Mouse (Mus musculus) G1E (cell line): ENCODE results near the gene Ppp2r5a. TPM values are rescaled to one million over a fixed set of nuclear protein-coding genes. Genes with fewer than 3 reads are reported as not detected.
A peak's percentile ranks its signal among the peaks of the same experiment; 100 is the strongest.

Source experiments
- ATAC-seq: 2 replicates; pipeline ENCODE4 v1.8.0; 2016; ENCODE audit warnings: mild to moderate bottlenecking; ENCODE audit not compliant: insufficient number of reproducible peaks, poor library complexity, low FRiP score, severe bottlenecking; ENCODE audit errors: extremely low read depth
- DNase-seq: peaks from one replicate; pipeline ENCODE4 v3.0.0; 2012; ENCODE audit warnings: low spot score
- H3K27me3 ChIP-seq: 2 replicates; pipeline ENCODE4 v1.6.1; 2012; ENCODE audit warnings: mild to moderate bottlenecking, low read length, inconsistent platforms; ENCODE audit not compliant: insufficient read depth
- H3K36me3 ChIP-seq: replicated peaks from 2 replicates; pipeline ENCODE3; 2012; ENCODE audit warnings: mild to moderate bottlenecking, inconsistent platforms
- H3K4me1 ChIP-seq: 2 replicates; pipeline ENCODE4 v1.6.1; 2012; ENCODE audit warnings: low read depth, low read length, inconsistent platforms, mixed read lengths; ENCODE audit not compliant: insufficient read depth
- H3K4me3 ChIP-seq: 2 replicates; pipeline ENCODE4 v1.5.1; 2012; ENCODE audit warnings: low read depth, mild to moderate bottlenecking, inconsistent platforms, low read length, moderate library complexity, mixed read lengths
- H3K9me3 ChIP-seq: replicated peaks from 2 replicates; pipeline ENCODE4 v1.6.1; 2012; ENCODE audit warnings: inconsistent platforms
- CTCF ChIP-seq: IDR thresholded peaks from 2 replicates; pipeline ENCODE4 v1.5.1; 2012; ENCODE audit warnings: low read depth, low read length, inconsistent platforms, mixed read lengths
- GATA1 ChIP-seq: IDR thresholded peaks from 2 replicates; pipeline ENCODE4 v1.6.1; 2012; ENCODE audit warnings: borderline replicate concordance, low read length, inconsistent platforms, mixed read lengths
- GATA2 ChIP-seq: IDR thresholded peaks from 2 replicates; pipeline ENCODE4 v1.6.1; 2012; ENCODE audit warnings: low read depth, low read length, inconsistent platforms, borderline replicate concordance
- POLR2AphosphoS5 ChIP-seq: IDR thresholded peaks from 2 replicates; pipeline ENCODE4 v1.6.1; 2012; ENCODE audit warnings: low read depth, low read length, inconsistent platforms; ENCODE audit not compliant: insufficient replicate concordance
- TAL1 ChIP-seq: conservative IDR thresholded peaks from 2 replicates; pipeline ENCODE4 v1.6.1; 2012; ENCODE audit warnings: low read depth, low read length, inconsistent platforms, mixed read lengths
- polyA plus RNA-seq: library from polyadenylated mRNA; stranded (reverse); fragments of >175 nt; gene quantifications from 2 replicates; pipeline ENCODE4 v1.2.3, GENCODE M21; 2012
- total RNA-seq, 2 experiments: library from RNA; stranded (forward) in 1 of 2; stranded (reverse) in 1 of 2; fragments of 200-1000 nt in 1 of 2; fragments of >200 nt in 1 of 2; fragmentation: Nextera tagmentation in 1 of 2; gene quantifications; 2 replicates each; pipeline ENCODE4 v1.2.3; 2014 to 2017

Ppp2r5a gene
- total and polyA plus RNA-seq, 3 experiments = 45.1 to 133 (median 133) TPM

GRCm38 (mm10) chr1:191313158-191313557, 89.9 kb downstream of the Ppp2r5a start:
- DNase-seq (no peak), ATAC-seq (no peak)
- H3K4me3 ChIP-seq = peak overlapping the region; percentile 76; the same call in 1 of the 2 replicates
- TF ChIP-seq TAL1 (no peak), GATA2 (no peak), POLR2AphosphoS5 (no peak), CTCF (no peak), GATA1 (no peak)
- no peaks in the 10 kb centered on the region for H3K27me3 ChIP-seq
- peaks cover 35% of the 10 kb centered on the region for H3K4me1 ChIP-seq
- H3K9me3 ChIP-seq = no peaks in the 10 kb centered on the region
- H3K36me3 ChIP-seq = peaks cover 20% of the 10 kb centered on the region

GRCm38 (mm10) chr1:191312513-191312941, 90.5 kb downstream of the Ppp2r5a start:
- peaks cover 25% of the 10 kb centered on the region for H3K36me3 ChIP-seq
- peak overlapping the region; percentile 76 for H3K4me3 ChIP-seq
- peaks cover 29% of the 10 kb centered on the region for H3K4me1 ChIP-seq
- peak; percentile 98 for ATAC-seq
- DNase-seq = peak; percentile 90
- no peaks in the 10 kb centered on the region for H3K9me3 ChIP-seq
- H3K27me3 ChIP-seq = no peaks in the 10 kb centered on the region
- peak; percentile 68 for TF ChIP-seq CTCF
- TF ChIP-seq GATA2 = no peak
- no peak for TF ChIP-seq TAL1
- TF ChIP-seq POLR2AphosphoS5 = no peak

GRCm38 (mm10) chr1:191311296-191311898, 91.7 kb downstream of the Ppp2r5a start:
- ATAC-seq = no peak
- no peaks in the 10 kb centered on the region for H3K9me3 ChIP-seq
- H3K36me3 ChIP-seq = peaks cover 34% of the 10 kb centered on the region
- no peaks in the 10 kb centered on the region for H3K27me3 ChIP-seq
- no peak for DNase-seq
- peaks cover 20% of the 10 kb centered on the region for H3K4me1 ChIP-seq
- TF ChIP-seq TAL1 = no peak
- TF ChIP-seq GATA2 = no peak
- no peak for TF ChIP-seq GATA1
- TF ChIP-seq POLR2AphosphoS5 = no peak
- no peak for TF ChIP-seq CTCF
- H3K4me3 ChIP-seq = no peak overlapping the region

- DNase-seq = no peak
- peaks cover 37% of the 10 kb centered on the region for H3K36me3 ChIP-seq
- no peak for ATAC-seq
- H3K4me3 ChIP-seq = no peak overlapping the region
- H3K27me3 ChIP-seq = no peaks in the 10 kb centered on the region
- TF ChIP-seq TAL1 = no peak
- TF ChIP-seq GATA2 = no peak
- no peak for TF ChIP-seq POLR2AphosphoS5
- TF ChIP-seq CTCF = no peak
- no peak for TF ChIP-seq GATA1
- H3K9me3 ChIP-seq = no peaks in the 10 kb centered on the region
- peaks cover 10% of the 10 kb centered on the region for H3K4me1 ChIP-seq
Measured at GRCm38 (mm10) chr1:191307766-191308455, 95.2 kb downstream of the Ppp2r5a start.

- 0 out of 2 replicates have a peak, but pooled peaks cover 2% of the 10 kb centered on the region for H3K4me1 ChIP-seq
- H3K9me3 ChIP-seq = no peaks in the 10 kb centered on the region
- DNase-seq = no peak
- H3K4me3 ChIP-seq = no peak overlapping the region
- H3K27me3 ChIP-seq = peaks cover 6% of the 10 kb centered on the region; the same call in 1 of the 2 replicates
- no peak for TF ChIP-seq CTCF
- H3K36me3 ChIP-seq = peaks cover 32% of the 10 kb centered on the region
- no peak for ATAC-seq
Measured at GRCm38 (mm10) chr1:191306316-191306715, 96.8 kb downstream of the Ppp2r5a start.

- ATAC-seq (peak; percentile 43; the same call in 1 of the 2 replicates), DNase-seq (peak; percentile 40)
- no peak for TF ChIP-seq GATA1
- no peak for TF ChIP-seq TAL1
- TF ChIP-seq CTCF = peak; percentile 65
- no peak for TF ChIP-seq GATA2
- TF ChIP-seq POLR2AphosphoS5 = no peak
- H3K4me3 ChIP-seq = no peak overlapping the region
- H3K9me3 ChIP-seq = no peaks in the 10 kb centered on the region
- H3K4me1 ChIP-seq = 0 out of 2 replicates have a peak, but pooled peaks cover 2% of the 10 kb centered on the region
- H3K36me3 ChIP-seq = peaks cover 28% of the 10 kb centered on the region
- H3K27me3 ChIP-seq = peaks cover 8% of the 10 kb centered on the region
Measured at GRCm38 (mm10) chr1:191305610-191306009, 97.5 kb downstream of the Ppp2r5a start.
